Mouse (Mus musculus): ENCODE data around the gene Gm156.
"Not testable (repeated sequence)": the region's sequence is repeated elsewhere in the genome, so short reads cannot be mapped to it uniquely, and the experiment has no call there.

Gm156 gene

DNA sequence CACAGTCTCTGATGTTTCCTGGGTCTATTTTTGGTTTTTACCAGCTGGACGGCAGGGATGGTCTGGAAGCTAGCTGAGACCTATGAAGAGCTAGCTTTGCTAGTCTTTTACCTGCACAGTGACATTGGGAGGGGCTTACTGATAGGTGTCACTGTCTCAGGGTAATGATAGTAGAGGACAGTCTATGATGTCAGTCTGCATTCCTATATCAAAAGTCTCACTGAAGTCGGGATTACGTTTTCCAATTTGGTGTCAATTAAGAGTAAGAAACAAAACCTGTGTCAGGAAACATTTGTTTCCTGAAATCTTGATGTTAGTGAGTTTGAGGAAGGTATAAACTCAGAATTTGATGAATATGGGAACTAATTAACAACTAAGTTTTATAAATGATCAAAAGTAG, at the start of gene Gm156:
TSS of gene Gm156 (minus strand) at position 101 of the 400 bp plus-strand sequence.
- DNase-seq (ENCODE audit: low read depth) = not testable (repeated sequence)

GRCm38 (mm10) chr6:129825559-129825958, 41.5 kb upstream of the Gm156 start:
- no peak for DNase-seq (ENCODE audit: low read depth)

- DNase-seq (ENCODE audit: low read depth) = no peak
Observed at GRCm38 (mm10) chr6:129824004-129824403, 39.9 kb upstream of the Gm156 start.

- no peak for DNase-seq (ENCODE audit: low read depth)
Observed at GRCm38 (mm10) chr6:129817731-129818130, 33.7 kb upstream of the Gm156 start.

DNA sequence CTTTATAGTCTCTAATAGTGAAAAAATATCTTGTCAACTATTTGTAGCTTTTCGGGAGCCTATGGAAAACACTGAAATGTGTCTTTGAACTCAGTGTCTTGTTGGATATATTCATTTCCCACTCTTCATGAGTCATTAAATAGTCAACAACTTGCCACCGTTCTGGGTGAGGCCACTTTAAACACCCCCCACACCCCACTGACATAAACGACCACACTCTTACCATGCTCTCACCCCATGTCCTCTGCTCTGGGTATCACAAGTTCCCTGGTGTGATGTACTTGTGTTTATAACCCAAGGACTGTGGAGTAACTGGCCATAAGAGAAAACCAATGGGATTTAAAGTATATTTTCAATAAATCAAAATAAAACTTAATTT, 36.4 kb downstream of the Gm156 start:
- DNase-seq (ENCODE audit: low read depth) = no peak

GRCm38 (mm10) chr6:129747016-129747653, 36.9 kb downstream of the Gm156 start:
- DNase-seq (ENCODE audit: low read depth) = no peak

DNA sequence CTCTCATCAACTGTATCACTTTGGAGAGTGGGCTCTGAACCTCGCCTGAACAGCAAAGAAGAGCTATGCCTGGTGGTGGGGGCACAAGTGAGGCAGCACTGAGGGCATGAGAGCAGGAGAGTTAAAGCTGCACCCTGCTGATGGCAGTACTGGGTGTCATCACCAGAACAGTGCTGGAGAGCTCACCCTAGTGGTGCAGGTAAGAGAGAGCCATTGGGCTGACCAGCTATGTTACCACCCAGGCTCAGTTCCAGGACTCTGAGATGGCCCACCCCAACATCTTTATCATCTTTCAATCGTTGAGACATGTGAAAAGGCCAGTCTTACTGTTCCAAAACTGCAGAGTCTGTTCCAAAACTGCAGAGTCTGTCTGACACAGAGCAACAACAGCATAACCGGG, 37.9 kb downstream of the Gm156 start:
- no peak for DNase-seq (ENCODE audit: low read depth)

DNA sequence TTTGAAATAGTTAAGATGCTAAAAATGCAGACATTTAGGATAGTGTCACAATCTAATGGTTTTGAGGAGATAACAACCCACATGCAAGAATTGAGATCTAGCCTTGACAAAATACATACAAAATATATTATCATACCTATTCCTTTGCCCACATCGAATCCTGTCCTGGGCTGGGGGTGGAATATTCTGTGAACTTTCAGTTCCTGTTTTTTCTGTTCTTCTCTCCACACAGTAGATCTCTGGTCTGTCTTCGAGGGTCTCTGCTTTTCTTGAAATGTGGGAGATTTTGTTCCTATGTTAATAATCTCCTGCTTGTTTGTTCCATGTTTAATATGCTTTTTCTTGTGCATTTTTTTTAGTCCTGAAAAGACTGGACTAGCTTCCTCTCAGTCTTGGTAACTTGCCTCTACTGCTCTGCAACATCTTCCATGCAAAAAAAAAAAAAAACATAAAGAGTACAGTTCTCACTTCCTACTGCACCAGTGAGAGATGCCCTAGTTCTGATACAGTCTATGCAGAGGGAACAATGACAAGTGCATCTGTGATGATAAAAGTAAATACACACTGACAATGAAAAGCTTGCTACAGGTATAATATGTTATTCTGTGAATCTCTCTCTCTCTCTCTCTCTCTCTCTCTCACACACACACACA, 43.9 kb downstream of the Gm156 start, which contains the start of gene Klri2:
TSS of gene Klri2 (minus strand) at position 416 of the 653 bp plus-strand sequence.
- DNase-seq (ENCODE audit: low read depth) = no peak

DNA sequence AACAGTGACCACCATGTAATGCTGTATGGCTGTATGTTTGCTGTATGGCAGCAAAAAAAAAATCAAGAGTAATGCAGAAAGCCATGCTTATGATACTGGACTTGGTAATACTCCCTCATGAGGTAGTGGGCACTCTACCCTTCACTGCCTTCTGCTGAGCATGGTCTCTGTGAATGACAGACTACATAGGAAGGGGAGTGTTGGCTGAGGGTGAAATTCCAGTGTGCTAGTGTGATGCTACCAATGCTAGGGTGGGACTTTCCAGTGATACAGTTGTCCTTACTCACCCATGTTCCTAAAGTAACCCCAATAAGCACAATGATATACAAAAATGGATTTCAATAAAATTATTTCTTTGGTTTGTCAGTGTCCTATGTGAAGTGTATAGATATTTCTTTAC, 47.7 kb downstream of the Gm156 start:
- no peak for DNase-seq (ENCODE audit: low read depth)

DNA sequence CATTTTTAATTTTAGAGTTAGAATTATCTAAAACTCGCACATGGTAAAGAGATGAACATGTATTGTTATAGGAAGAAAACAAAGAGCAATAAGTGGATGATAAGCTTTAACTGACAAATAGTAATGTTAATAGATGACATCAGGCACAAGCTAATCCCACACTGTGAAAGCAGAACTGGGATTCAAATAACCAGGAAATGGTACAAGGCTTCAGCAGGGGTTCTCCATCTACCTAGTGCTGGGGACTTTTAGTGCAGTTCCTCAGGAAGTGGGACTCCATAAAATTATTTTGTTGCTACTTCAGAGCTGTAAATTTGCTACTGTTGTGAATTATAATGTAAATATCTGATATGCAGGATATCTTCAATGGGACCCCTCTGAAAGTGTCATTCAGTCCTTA, 56.8 kb downstream of the Gm156 start:
- no peak for DNase-seq (ENCODE audit: low read depth)

GRCm38 (mm10) chr6:129721390-129721789, 62.7 kb downstream of the Gm156 start:
- DNase-seq (ENCODE audit: low read depth) = no peak

DNA sequence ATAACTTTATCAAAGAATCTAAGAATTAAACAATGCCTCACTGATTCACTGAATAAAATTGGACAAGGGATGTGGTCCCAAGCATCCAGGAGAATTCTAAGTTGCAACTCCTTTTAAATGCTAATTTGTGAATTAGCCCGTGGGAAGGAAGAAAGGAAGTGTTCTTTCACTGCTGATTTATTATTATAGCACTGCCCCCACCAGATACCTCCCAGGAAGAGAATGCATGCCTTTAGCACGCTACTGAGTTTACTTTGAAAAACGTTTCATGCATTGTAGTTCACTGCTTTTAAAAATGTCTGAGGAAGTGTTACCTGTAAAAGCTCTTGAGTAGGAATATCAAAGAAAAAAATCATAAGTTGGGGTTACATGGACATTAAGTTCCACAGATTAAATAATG, 63.6 kb downstream of the Gm156 start:
- no peak for DNase-seq (ENCODE audit: low read depth)

GRCm38 (mm10) chr6:129717032-129717431, 67.0 kb downstream of the Gm156 start, which contains the start of gene Klri1:
Klri1 (minus strand) TSS chr6:129717132.
- DNase-seq (ENCODE audit: low read depth) = no peak

All from c-Kit-positive CD71-positive TER-119-negative erythroid progenitor cells, embryonic 14.5 days (primary cell).